Mouse (Mus musculus) mouse trophoblast stem cell (cell line): Measurements from ENCODE around the gene Il18r1.

Experiments used
- in situ Hi-C, 2 experiments: fragments of 300-500 bp; cut with MseI, MboI; formaldehyde crosslinking; loops; 2 replicates in 1 of 2; 3 replicates in 1 of 2; pipeline ENCODE4 v1.15.1; 2025

The Il18r1 gene

DNA sequence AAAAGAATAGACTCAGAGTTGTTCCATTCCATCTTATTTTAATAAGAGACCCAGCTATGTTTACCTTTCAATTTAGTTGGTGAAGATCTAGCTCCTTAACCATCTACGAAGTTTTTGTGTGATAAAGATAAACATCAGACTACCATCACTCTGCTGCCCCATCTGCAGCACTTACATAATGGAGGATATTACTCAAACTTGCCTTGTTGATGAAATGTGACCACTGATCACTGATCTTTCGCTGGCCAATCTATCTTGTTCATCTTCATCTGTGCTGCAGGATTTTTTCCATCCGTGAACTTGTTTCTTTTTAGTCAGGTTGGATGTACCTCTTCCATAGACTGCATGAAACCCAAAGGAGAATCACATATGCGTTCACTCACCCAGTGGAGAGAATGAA lies 29.2 kb downstream of the Il18r1 start:
- in situ Hi-C loops = no loop called here

DNA sequence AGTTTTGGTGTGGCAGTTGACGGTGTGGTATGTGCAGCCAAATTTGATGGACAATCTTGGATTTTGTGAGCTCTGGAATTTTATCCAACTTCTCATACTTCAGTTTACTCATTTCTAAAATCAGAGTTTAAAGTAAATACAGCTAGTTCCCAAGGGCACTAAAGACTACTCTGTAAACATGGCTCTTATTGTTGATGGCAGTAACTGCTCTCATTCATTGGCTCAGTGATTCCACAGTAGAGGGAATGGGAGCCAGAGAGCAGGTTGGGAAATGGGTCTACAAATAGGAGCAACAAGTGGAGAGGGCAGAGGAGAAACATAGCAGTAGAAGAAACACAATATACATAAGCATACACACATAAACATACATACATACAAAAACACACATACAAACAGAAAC lies 34.4 kb downstream of the Il18r1 start:
- in situ Hi-C loops = no loop called here

DNA sequence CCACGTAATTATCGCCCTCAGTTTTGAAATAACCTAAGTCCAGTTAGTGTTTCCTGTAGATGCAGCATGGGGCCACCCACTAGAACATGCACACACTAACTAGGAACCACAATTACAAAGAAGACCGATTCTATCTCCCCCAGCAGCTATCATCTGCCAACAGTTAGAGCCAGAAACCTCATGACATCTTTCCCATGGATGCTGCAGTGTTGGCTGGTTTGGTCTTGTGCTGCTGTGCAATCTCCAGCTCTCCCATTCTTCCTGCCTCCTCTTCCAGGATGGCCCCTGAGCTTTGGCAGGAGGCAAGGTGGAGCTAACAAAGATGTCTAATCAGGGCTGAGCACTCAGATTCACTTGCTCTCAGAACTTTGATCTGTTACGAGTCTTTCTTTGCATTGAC lies 35.8 kb downstream of the Il18r1 start:
- in situ Hi-C loops = no loop called here

DNA sequence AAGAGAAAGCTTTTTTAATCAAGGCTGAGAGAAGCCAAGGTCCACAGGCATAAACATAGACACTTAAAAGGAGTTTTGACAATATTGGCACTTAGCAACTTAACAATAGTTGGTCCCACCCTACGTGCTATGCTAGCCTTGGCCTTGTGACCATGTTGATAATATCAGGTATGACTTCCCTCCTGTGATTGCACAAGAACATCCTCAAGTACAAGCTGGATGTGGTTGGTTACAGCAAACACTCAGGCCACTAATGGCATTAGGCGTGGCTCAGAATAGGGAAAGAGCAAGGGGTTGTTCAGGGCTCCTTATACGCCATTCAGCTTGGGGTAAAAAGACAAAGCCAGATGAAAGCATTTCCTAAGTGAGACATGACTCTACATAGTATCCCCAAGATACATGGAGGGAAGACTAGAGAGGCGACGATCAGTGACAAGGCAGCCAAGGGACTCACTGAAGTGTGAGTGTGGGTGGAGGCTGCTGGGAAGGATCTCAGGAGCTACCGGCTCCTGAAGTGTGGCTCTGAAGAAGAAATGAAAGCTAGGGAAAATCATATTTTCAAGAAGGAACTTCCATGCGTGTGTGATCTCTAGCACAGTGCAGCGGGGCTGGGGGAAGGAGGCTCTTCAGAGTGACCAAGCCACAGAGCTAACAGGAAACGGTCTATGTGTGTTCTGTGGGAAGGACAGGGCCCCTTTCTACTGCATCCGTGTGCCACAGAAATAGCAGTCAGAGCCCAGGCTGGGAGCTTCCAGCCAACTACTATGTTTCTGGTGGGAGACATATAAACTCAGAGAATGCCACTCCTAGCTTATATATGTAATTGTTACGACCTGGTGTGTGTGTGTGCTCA lies 36.4 kb downstream of the Il18r1 start:
- in situ Hi-C loops = no loop called here

DNA sequence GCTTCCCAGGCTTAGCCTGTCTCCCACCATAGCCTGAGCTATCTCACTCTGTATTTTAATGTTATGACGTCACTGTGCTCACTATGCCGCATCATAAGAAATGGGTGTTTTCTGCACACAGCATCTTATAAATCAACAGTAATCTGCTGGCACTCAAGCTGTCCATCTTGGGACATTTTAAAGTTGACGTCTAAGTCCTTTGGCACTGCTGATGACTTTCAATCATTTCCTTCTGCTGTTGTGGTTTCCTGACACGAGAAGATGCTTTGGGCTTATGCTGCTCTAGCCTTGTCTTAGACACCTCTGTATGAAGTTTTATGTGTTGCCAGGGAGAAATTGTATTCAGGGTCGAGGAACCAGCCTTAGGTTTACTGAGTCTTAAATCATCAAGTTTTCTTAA lies 39.2 kb downstream of the Il18r1 start:
- in situ Hi-C loops = no loop called here

DNA sequence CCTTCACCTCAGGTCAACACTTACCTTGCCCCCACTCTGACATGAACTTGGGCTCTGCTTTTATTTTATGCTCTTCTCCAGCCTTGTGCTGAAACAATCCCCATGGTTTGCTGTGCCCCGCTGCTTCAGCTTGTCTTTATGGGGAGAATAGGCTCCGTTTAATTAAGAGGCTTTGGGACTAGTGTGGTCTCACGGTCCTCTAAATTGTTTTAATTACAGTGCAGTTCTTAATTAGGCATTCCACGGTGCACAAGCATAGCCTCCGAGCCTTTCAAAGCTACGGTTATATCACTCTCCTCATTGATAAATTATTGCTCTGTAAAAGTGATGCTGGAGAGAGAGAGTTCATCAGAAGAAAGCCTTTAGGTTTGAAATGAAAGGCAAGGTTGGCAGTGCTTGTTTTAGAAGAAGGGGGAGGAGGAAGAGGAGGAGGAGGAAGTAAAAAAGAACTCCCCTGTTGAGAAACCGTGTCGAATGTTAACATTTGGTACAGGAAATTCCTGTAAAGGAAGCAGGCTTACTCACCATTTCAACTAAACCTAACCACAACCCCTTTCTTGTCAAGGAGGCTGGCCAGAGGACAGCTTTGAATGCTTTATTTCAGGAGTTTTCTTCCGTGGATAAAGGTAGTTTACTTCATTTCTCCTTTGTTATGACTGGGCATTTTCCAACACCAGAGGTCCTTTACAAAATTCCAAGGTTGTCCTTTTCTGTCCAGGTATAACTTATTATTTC lies 49.7 kb downstream of the Il18r1 start, which contains the start of gene Il18rap:
TSS of gene Il18rap (plus strand) at position 512 of the 735 bp plus-strand sequence.
- in situ Hi-C loops = no loop called here

DNA sequence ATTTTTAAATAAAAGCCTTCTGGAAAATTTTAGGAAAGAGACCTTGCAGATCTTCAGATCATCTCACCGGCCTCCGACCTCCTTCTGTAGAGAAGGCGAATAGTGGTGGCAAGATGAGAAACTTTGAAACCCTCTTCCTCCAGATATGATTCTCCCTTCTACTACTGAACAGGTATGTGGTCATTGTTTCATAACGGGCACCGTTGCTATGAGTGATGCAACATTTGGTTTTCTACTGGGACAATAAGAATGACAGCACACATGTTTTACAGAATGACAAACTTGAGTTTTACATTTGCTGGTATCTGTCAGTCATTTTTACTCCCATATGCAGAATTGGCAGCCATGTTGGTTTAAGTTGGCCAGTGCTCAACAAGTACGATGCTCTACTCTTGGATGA lies 51.0 kb downstream of the Il18r1 start:
- in situ Hi-C loops = no loop called here

DNA sequence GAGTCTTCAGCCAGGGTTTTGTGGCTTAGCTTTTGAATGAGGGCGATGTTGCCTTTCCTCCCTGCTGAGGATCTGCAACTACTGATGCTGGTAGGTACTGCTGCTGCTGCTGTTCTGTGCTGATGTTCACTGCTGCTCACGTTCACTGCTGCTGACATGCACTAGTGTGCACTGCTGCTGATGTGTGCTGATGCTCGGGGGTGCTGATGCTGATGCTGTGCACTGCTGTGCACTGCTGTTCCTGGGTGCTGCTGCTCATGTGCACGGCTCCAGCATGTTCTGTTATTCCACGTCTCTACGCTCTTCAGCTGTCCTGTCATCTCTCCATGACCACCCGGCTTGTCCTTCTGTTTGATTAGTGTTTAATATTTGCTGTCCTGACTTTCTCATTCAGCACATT lies 57.6 kb downstream of the Il18r1 start:
- in situ Hi-C loops = no loop called here

DNA sequence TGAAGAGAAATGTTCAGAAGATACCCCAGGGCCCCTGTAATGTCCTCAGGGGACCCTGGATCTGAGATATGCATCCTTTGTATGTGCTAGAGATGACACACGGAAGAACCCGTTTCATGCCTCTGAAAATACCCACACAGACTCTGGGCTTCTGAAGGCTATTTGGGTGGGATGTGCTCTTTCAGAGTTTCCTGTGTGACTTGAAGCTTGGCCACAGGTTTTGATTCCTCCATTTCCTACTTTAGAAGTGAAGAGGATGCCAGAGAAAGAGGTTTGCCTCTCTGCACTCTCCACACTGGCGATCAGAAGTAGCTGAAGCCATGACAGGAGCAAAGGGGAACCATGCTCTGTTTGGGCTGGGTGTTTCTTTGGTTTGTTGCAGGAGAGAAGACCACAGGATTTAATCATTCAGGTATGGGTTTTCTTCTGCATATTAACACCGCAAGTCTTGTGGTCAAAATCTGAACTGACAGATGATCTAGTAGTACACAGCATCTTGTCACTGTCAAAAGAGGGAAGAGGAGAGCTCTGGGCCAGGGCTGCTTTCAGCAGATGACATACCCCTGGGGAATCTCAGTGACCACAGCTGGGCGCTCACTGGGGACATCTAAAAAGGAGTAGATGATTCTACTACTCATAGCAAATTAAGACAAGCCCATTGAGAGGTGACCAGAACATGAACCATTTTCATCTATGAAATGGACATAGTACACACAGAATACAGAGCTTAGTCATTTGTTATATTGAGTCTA lies 58.8 kb downstream of the Il18r1 start:
- in situ Hi-C loops = no loop called here

DNA sequence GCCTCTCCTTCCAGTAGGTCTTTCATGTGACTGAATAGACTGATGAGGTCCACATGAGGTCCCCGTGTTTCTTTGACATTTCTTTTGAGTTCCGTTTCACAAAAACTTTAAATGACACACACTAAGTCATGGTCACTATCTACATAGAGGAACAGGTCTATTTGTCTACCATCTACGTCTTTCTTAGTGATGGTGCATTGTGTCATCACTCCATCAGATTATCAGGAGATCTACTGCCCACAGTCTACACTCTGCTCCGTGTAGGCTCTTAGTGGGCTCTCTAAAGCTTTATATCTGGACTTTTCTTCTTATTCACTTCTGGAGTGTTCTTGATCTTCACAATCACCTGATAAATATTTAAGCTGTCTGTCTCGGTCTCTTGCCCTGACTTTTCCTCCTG lies 63.9 kb downstream of the Il18r1 start:
- in situ Hi-C loops = no loop called here

DNA sequence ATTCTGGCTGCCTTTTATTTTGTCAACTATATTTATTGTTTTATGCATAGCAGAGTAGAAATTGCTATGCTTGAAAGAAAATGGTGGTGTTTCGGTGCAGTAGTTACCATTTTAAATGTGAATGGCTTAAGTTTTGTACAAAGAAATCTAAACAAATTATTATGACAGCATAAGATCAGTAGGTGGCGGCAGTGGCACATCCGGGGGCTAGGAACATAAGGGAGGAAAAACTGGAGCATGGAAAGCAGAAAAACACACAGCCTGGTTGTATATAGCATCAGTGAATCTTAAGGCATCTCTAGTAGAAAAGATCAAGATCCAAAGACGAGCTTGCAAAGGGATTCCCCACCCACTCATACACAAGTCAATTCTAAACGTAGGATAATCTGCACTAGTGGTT lies 72.2 kb downstream of the Il18r1 start:
- in situ Hi-C loops = no loop called here

DNA sequence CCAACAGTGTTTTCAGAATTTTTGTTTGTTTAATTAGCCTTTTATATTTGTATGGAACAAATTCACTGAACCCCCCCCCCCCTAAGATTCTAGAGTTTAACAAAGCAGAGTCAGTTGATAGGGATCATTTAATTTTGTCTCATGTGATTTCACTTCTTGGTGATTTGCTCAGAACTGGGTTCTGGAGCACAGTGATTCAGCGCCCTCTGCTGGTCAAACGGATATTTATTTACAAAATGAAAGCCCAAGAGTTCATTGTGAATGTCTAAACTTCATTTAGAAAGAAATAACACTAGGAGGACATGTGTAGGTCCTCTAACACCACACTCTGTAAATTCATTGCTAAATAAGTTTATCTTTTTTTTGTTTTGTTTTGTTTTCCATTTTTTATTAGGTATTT lies 79.3 kb downstream of the Il18r1 start:
- in situ Hi-C loops = loop anchor here (5.0 to 10.0 kb wide), 2 partner anchors 162 to 430 kb away; no protein-coding TSS in a partner anchor

DNA sequence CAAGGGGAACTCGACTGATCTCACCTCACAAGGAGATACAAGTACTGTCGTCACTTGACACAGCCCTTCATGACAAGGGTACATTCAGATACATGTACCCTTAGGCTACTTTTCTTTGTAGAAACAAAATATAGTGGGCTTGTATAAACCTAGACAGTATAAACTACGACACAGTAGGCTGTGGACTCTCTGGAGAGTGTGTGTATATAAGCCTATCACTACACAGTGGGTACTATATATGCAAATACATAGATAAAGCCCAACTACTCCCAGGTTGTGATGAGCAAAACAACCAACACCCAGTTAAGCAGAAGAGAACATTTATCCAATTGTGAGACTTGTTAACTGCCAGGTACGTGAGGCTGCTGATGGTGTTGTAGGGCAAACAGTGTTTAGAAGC lies 81.3 kb downstream of the Il18r1 start:
- in situ Hi-C loops = loop anchor here in 1 of 2 experiments (10.0 kb wide), 1 partner anchor 432 kb away; no protein-coding TSS in a partner anchor

DNA sequence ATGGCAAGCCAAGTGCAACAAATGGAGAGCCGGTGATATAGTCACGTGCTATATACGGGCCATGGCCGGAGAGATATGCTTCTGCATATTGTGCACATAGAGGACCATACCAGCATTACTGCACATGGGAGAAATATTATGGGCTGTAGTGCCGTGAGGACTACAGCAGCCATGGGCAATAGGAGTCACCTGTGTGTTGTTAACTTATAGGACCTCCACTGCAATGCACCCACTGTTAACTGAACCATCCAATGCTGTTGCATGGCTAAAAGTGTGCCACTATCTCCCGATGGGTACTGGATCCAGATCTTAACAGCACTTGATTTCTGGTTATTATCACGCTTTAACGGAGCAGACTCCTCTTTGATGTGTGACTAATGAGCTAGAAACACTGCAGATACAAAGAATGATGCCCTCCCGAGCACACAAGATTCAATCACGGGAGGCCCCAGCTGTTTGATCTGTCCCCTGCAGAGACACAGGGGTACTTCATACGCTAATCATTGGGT lies 81.8 kb downstream of the Il18r1 start:
- in situ Hi-C loops = loop anchor here in 1 of 2 experiments (10.0 kb wide), 1 partner anchor 432 kb away; no protein-coding TSS in a partner anchor

DNA sequence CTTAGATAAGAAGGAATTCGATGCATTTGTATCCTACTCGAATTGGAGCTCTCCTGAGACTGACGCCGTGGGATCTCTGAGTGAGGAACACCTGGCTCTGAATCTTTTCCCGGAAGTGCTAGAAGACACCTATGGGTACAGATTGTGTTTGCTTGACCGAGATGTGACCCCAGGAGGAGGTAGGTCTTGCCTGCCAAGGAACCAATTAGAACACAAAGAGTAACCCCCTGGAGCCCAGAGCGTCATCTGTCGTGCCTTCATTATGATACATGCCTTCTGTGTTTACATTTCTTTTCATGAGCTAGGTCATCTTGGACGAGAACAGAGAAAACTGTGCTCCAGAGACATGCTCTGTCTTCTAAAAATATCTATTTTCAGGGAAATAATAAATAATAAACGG lies 82.4 kb downstream of the Il18r1 start:
- in situ Hi-C loops = loop anchor here in 1 of 2 experiments (10.0 kb wide), 1 partner anchor 433 kb away; no protein-coding TSS in a partner anchor
